Mouse (Mus musculus) MEL (cell line): Measurements from ENCODE around the gene Gm20388. TPM values are rescaled to one million over a fixed set of nuclear protein-coding genes. Genes with fewer than 3 reads are reported as not detected.
A peak's percentile ranks its signal among the peaks of the same experiment; 100 is the strongest.

Experiments
- DNase-seq: peaks from one replicate; pipeline ENCODE4 v3.0.0; 2011; ENCODE audit warnings: low read depth, low spot score
- H3K27ac ChIP-seq: 2 replicates; pipeline ENCODE4 v1.5.1; 2012; ENCODE audit warnings: low read depth, mild to moderate bottlenecking, control low read depth, low read length, moderate library complexity; ENCODE audit not compliant: control insufficient read depth
- H3K27me3 ChIP-seq, 2 experiments: fragments of 150-350 bp in 1 of 2; sonication (generic) in 1 of 2; 2 replicates each; pipeline ENCODE4 v1.6.1; 2012; ENCODE audit warnings: low read length in 2 of 2, mild to moderate bottlenecking in 2 of 2, improper control_type of control experiment in 1 of 2, moderate library complexity in 1 of 2; ENCODE audit not compliant: insufficient read depth in 2 of 2, control insufficient read depth in 1 of 2
- H3K36me3 ChIP-seq, 2 experiments: 2 replicates each; pipeline ENCODE4 v1.6.1; 2012 to 2014; ENCODE audit warnings: low read length in 2 of 2, improper control_type of control experiment in 1 of 2, inconsistent platforms in 1 of 2, mild to moderate bottlenecking in 1 of 2; ENCODE audit not compliant: insufficient read depth in 2 of 2, control insufficient read depth in 1 of 2
- H3K4me1 ChIP-seq, 2 experiments: fragments of 150-350 bp in 1 of 2; sonication (generic) in 1 of 2; 2 replicates each; pipeline ENCODE4 v1.6.1; 2012; ENCODE audit warnings: low read length in 2 of 2, improper control_type of control experiment in 1 of 2, mild to moderate bottlenecking in 1 of 2; ENCODE audit not compliant: insufficient read depth in 2 of 2, control insufficient read depth in 1 of 2
- H3K4me3 ChIP-seq, 2 experiments: fragments of 150-350 bp in 1 of 2; sonication (generic) in 1 of 2; 2 replicates each; pipeline ENCODE4 v1.5.1; 2012; ENCODE audit warnings: low read depth in 2 of 2, low read length in 2 of 2, mild to moderate bottlenecking in 2 of 2, moderate library complexity in 2 of 2, control low read depth in 1 of 2, improper control_type of control experiment in 1 of 2; ENCODE audit not compliant: control insufficient read depth in 1 of 2, insufficient read depth in 1 of 2
- H3K79me2 ChIP-seq: 2 replicates; pipeline ENCODE4 v1.6.1; 2012; ENCODE audit warnings: mild to moderate bottlenecking, low read length, moderate library complexity; ENCODE audit not compliant: control insufficient read depth, poor library complexity, insufficient read depth
- H3K9ac ChIP-seq: 2 replicates; pipeline ENCODE4 v1.6.1; 2012; ENCODE audit warnings: low read depth, mild to moderate bottlenecking, control low read depth, low read length, moderate library complexity; ENCODE audit not compliant: control insufficient read depth, poor library complexity, severe bottlenecking
- H3K9me3 ChIP-seq: fragments of 150-350 bp; sonication (generic); replicated peaks from 2 replicates; pipeline ENCODE4 v1.6.1; 2012; ENCODE audit warnings: mild to moderate bottlenecking, low read length, improper control_type of control experiment, moderate library complexity; ENCODE audit not compliant: insufficient read depth
- BHLHE40 ChIP-seq: IDR thresholded peaks from 2 replicates; pipeline ENCODE4 v1.6.1; 2012; ENCODE audit warnings: low read depth, mild to moderate bottlenecking, inconsistent platforms, low read length, improper control_type of control experiment, borderline replicate concordance
- CHD2 ChIP-seq: IDR thresholded peaks from 2 replicates; pipeline ENCODE4 v1.6.1; 2011; ENCODE audit warnings: low read length, improper control_type of control experiment
- CTCF ChIP-seq, 3 experiments: IDR thresholded peaks in 2 of 3; conservative IDR thresholded peaks in 1 of 3; 2 replicates each; pipeline ENCODE4 v1.5.1; 2011 to 2012; ENCODE audit warnings: low read length in 3 of 3, low read depth in 2 of 3, mild to moderate bottlenecking in 2 of 3, improper control_type of control experiment in 1 of 3, inconsistent platforms in 1 of 3, mixed read lengths in 1 of 3, moderate library complexity in 1 of 3; ENCODE audit not compliant: control insufficient read depth in 1 of 3, insufficient read depth in 1 of 3, poor library complexity in 1 of 3, severe bottlenecking in 1 of 3
- E2F4 ChIP-seq: IDR thresholded peaks from 2 replicates; pipeline ENCODE4 v1.6.1; 2011; ENCODE audit warnings: low read depth, low read length, improper control_type of control experiment, borderline replicate concordance
- ETS1 ChIP-seq: IDR thresholded peaks from 2 replicates; pipeline ENCODE4 v1.6.1; 2012; ENCODE audit warnings: low read depth, mild to moderate bottlenecking, inconsistent platforms, low read length, improper control_type of control experiment, moderate library complexity
- GATA1 ChIP-seq: IDR thresholded peaks from 2 replicates; pipeline ENCODE4 v1.6.1; 2011; ENCODE audit warnings: low read depth, low read length, improper control_type of control experiment
- HCFC1 ChIP-seq: IDR thresholded peaks from 2 replicates; pipeline ENCODE4 v1.6.1; 2012; ENCODE audit warnings: low read depth, mild to moderate bottlenecking, inconsistent platforms, low read length, improper control_type of control experiment, moderate library complexity
- JUND ChIP-seq: IDR thresholded peaks from 2 replicates; pipeline ENCODE4 v1.6.1; 2011; ENCODE audit warnings: low read depth, mild to moderate bottlenecking, improper control_type of control experiment, low read length
- KAT2A ChIP-seq: conservative IDR thresholded peaks from 2 replicates; pipeline ENCODE4 v1.6.1; 2012; ENCODE audit warnings: low read depth, low read length, improper control_type of control experiment, inconsistent platforms
- MAFK ChIP-seq: IDR thresholded peaks from 2 replicates; pipeline ENCODE4 v1.6.1; 2011; ENCODE audit warnings: low read depth, mild to moderate bottlenecking, low read length, improper control_type of control experiment, borderline replicate concordance
- MAX ChIP-seq: IDR thresholded peaks from 2 replicates; pipeline ENCODE4 v1.6.1; 2011; ENCODE audit warnings: low read length, improper control_type of control experiment
- MAZ ChIP-seq: IDR thresholded peaks from 2 replicates; pipeline ENCODE4 v1.6.1; 2012; ENCODE audit warnings: low read depth, mild to moderate bottlenecking, inconsistent platforms, low read length, improper control_type of control experiment
- MXI1 ChIP-seq: IDR thresholded peaks from 2 replicates; pipeline ENCODE4 v1.6.1; 2011; ENCODE audit warnings: mild to moderate bottlenecking, low read depth, low read length, improper control_type of control experiment
- MYB ChIP-seq: IDR thresholded peaks from 2 replicates; pipeline ENCODE4 v1.6.1; 2011; ENCODE audit warnings: mild to moderate bottlenecking, low read depth, low read length, improper control_type of control experiment
- MYC ChIP-seq: IDR thresholded peaks from 2 replicates; pipeline ENCODE4 v1.6.1; 2011; ENCODE audit warnings: low read depth, mild to moderate bottlenecking, low read length, improper control_type of control experiment, moderate library complexity
- NELFE ChIP-seq: IDR thresholded peaks from 2 replicates; pipeline ENCODE4 v1.6.1; 2011; ENCODE audit warnings: low read depth, low read length, improper control_type of control experiment
- NRF1 ChIP-seq: IDR thresholded peaks from 2 replicates; pipeline ENCODE4 v1.6.1; 2014; ENCODE audit warnings: low read depth, mild to moderate bottlenecking, inconsistent platforms, low read length, improper control_type of control experiment, moderate library complexity; ENCODE audit not compliant: poor library complexity, insufficient read depth, severe bottlenecking
- POLR2A ChIP-seq, 2 experiments: IDR thresholded peaks; 2 replicates each; pipeline ENCODE4 v1.6.1; 2011 to 2012; ENCODE audit warnings: low read length in 2 of 2, mild to moderate bottlenecking in 2 of 2, control low read depth in 1 of 2, improper control_type of control experiment in 1 of 2, low read depth in 1 of 2, moderate library complexity in 1 of 2; ENCODE audit not compliant: control insufficient read depth in 1 of 2, insufficient read depth in 1 of 2, poor library complexity in 1 of 2
- POLR2AphosphoS2 ChIP-seq: IDR thresholded peaks from 2 replicates; pipeline ENCODE4 v1.6.1; 2011; ENCODE audit warnings: low read length, improper control_type of control experiment
- POLR2AphosphoS5 ChIP-seq: IDR thresholded peaks from 2 replicates; pipeline ENCODE4 v1.6.1; 2012; ENCODE audit warnings: low read depth, borderline replicate concordance, mild to moderate bottlenecking, inconsistent platforms, low read length, moderate library complexity, mixed read lengths
- RCOR1 ChIP-seq: IDR thresholded peaks from 2 replicates; pipeline ENCODE4 v1.6.1; 2012; ENCODE audit warnings: low read depth, mild to moderate bottlenecking, inconsistent platforms, low read length, improper control_type of control experiment
- SIN3A ChIP-seq: IDR thresholded peaks from 2 replicates; pipeline ENCODE4 v1.6.1; 2012; ENCODE audit warnings: low read length, improper control_type of control experiment, inconsistent platforms
- SMC3 ChIP-seq: IDR thresholded peaks from 2 replicates; pipeline ENCODE4 v1.6.1; 2011; ENCODE audit warnings: low read depth, low read length, improper control_type of control experiment
- TAL1 ChIP-seq: IDR thresholded peaks from 2 replicates; pipeline ENCODE4 v1.6.1; 2012; ENCODE audit warnings: mild to moderate bottlenecking, inconsistent platforms, low read length, moderate library complexity, mixed read lengths
- TCF12 ChIP-seq: IDR thresholded peaks from 2 replicates; pipeline ENCODE4 v1.6.1; 2014; ENCODE audit warnings: low read depth, mild to moderate bottlenecking, inconsistent platforms, low read length, improper control_type of control experiment, moderate library complexity
- USF1 ChIP-seq: IDR thresholded peaks from 2 replicates; pipeline ENCODE4 v1.6.1; 2014; ENCODE audit warnings: low read depth, mild to moderate bottlenecking, inconsistent platforms, low read length, improper control_type of control experiment, moderate library complexity
- USF2 ChIP-seq, 2 experiments: IDR thresholded peaks; 2 replicates each; pipeline ENCODE4 v1.6.1; 2011 to 2012; ENCODE audit warnings: improper control_type of control experiment in 2 of 2, low read length in 2 of 2, borderline replicate concordance in 1 of 2, inconsistent platforms in 1 of 2, low read depth in 1 of 2, mild to moderate bottlenecking in 1 of 2; ENCODE audit not compliant: insufficient read depth in 1 of 2
- ZKSCAN1 ChIP-seq: IDR thresholded peaks from 2 replicates; pipeline ENCODE4 v1.6.1; 2012; ENCODE audit warnings: low read depth, mild to moderate bottlenecking, inconsistent platforms, low read length, improper control_type of control experiment, moderate library complexity
- ZMIZ1 ChIP-seq: IDR thresholded peaks from 2 replicates; pipeline ENCODE4 v1.6.1; 2012; ENCODE audit warnings: low read depth, mild to moderate bottlenecking, inconsistent platforms, low read length, improper control_type of control experiment, moderate library complexity
- polyA plus RNA-seq, 2 experiments: library from polyadenylated mRNA; stranded (reverse) in 1 of 2; unstranded in 1 of 2; fragments of >175 nt in 1 of 2; fragments of >200 nt in 1 of 2; gene quantifications; 2 replicates each; pipeline versions ENCODE4 v1.2.1 to v1.2.4; 2012; ENCODE audit warnings: low replicate concordance in 2 of 2, low read depth in 1 of 2; ENCODE audit not compliant: insufficient read length in 2 of 2, insufficient read depth in 1 of 2, missing spikeins in 1 of 2
- total RNA-seq: library from RNA; depleted of rRNA; stranded (reverse); fragments of 300-350 nt; gene quantifications from 2 replicates; pipeline ENCODE4 v1.2.3, GENCODE M21; 2012

The Gm20388 gene
- total and polyA plus RNA-seq, 3 experiments = 11.1 to 17.8 TPM; not detected in 1

- peaks cover 21% of the 10 kb centered on the region for H3K79me2 ChIP-seq
- peaks cover 6 to 19% of the 10 kb centered on the region in 2 experiments for H3K4me1 ChIP-seq
Measured at GRCm38 (mm10) chr8:122473911-122474421, 2563.3 kb downstream of the Gm20388 start.

GRCm38 (mm10) chr8:122474951-122475560, 2564.4 kb downstream of the Gm20388 start:
- no peaks in the 10 kb centered on the region for H3K27me3 ChIP-seq
- peaks cover 6 to 19% of the 10 kb centered on the region in 2 experiments for H3K4me1 ChIP-seq
- no peaks in the 10 kb centered on the region for H3K9me3 ChIP-seq
- DNase-seq = peak; percentile 85
- peak overlapping the region; percentile 69 for H3K27ac ChIP-seq
- H3K9ac ChIP-seq = peak overlapping the region; percentile 92
- peaks cover 0 to 13% of the 10 kb centered on the region in 2 experiments; a peak in 3 of 4 replicates for H3K36me3 ChIP-seq
- H3K4me3 ChIP-seq = peak overlapping the region; percentile 90 to 97
- H3K79me2 ChIP-seq = peaks cover 21% of the 10 kb centered on the region
- TF ChIP-seq JUND (no peak), MXI1 (no peak), POLR2A (IDR thresholded peaks at IDR 0.05; ENCODE audit: control insufficient read depth in 1 of 2, insufficient read depth in 1 of 2, low read depth in 1 of 2, low read length in 2 of 2, poor library complexity in 1 of 2) (no peak), E2F4 (no peak), SMC3 (no peak), CHD2 (no peak), TAL1 (0 out of 2 replicates have a peak, but pooled peaks have one; percentile 6), USF2 (IDR thresholded peaks at IDR 0.05; ENCODE audit: borderline replicate concordance in 1 of 2, insufficient read depth in 1 of 2, low read depth in 1 of 2, low read length in 2 of 2) (no peak), TCF12 (no peak), ZKSCAN1 (no peak), HCFC1 (peak; percentile 15; the same call in 1 of the 2 replicates), NRF1 (no peak), SIN3A (peak; percentile 60; the same call in 1 of the 2 replicates), MAFK (no peak), NELFE (0 out of 2 replicates have a peak, but pooled peaks have one; percentile 1), GATA1 (no peak), MAZ (peak; percentile 19; the same call in 1 of the 2 replicates), POLR2AphosphoS2 (no peak), USF1 (no peak), POLR2AphosphoS5 (no peak), MYC (no peak), ETS1 (peak; percentile 16; the same call in 1 of the 2 replicates)

More at GRCm38 (mm10) chr8:122473911-122474421, 2563.3 kb downstream of the Gm20388 start:
- TF ChIP-seq JUND (no peak), TCF12 (no peak), POLR2AphosphoS2 (no peak), MYB (no peak), RCOR1 (no peak), USF1 (peak; percentile 75), CTCF (IDR thresholded peaks at IDR 0.05 in 2 of 3, conservative IDR thresholded peaks at IDR 0.05 in 1 of 3; ENCODE audit: control insufficient read depth in 1 of 3, insufficient read depth in 1 of 3, low read depth in 2 of 3, low read length in 3 of 3, poor library complexity in 1 of 3, severe bottlenecking in 1 of 3) (no peak), MAX (peak; percentile 37; the same call in 1 of the 2 replicates), ZKSCAN1 (no peak), E2F4 (no peak), USF2 (IDR thresholded peaks at IDR 0.05; ENCODE audit: borderline replicate concordance in 1 of 2, insufficient read depth in 1 of 2, low read depth in 1 of 2, low read length in 2 of 2) (no peak), MXI1 (peak; percentile 57), SIN3A (peak; percentile 47), MYC (peak; percentile 65), KAT2A (no peak), ZMIZ1 (no peak), BHLHE40 (no peak), POLR2A (IDR thresholded peaks at IDR 0.05; ENCODE audit: control insufficient read depth in 1 of 2, insufficient read depth in 1 of 2, low read depth in 1 of 2, low read length in 2 of 2, poor library complexity in 1 of 2) (peak; percentile 24 to 34; a peak in 1 of 4 replicates), GATA1 (no peak)
- TF ChIP-seq, all 39 proteins: peak for 6
- Histone ChIP-seq H3K27me3 (no peaks in the 10 kb centered on the region), H3K9ac (peak overlapping the region; percentile 92), H3K27ac (peak overlapping the region; percentile 69), H3K9me3 (no peaks in the 10 kb centered on the region), H3K36me3 (peaks cover 0 to 13% of the 10 kb centered on the region in 2 experiments; a peak in 3 of 4 replicates), H3K4me3 (0 out of 4 replicates have a peak overlapping the region, but pooled peaks of 1 of the 2 experiments have one; percentile 0)
- peak; percentile 80 for DNase-seq
